23 mouse cellular contexts compared by ENCODE assay signal in genomic region chr5:117635211-117635610, GRCm38 (mm10).
DNase-seq lines count a peak whose midpoint lies in the region; ATAC-seq and TF ChIP-seq lines count a peak whose summit lies in the region.
"Had no signal": no experiment of that assay in that cellular context is flagged by ENCODE, and none has a peak within 500 bp of the region (broad histone marks: within the 10 kb centered on the region; RNA-seq: fewer than 3 reads in every experiment).

No protein-coding gene starts in this region.

- H3K4me2 ChIP-seq in kidney, embryonic 14.5 days (replicated peaks; ENCODE audit: low read depth, low read length) = no peak overlapping the region
- H3K4me2 ChIP-seq in kidney, embryonic 15.5 days = no peak overlapping the region
- H3K4me2 ChIP-seq in limb, embryonic 14.5 days (replicated peaks; ENCODE audit: low read depth, low read length, severe bottlenecking) = no peak overlapping the region
- H3K4me2 ChIP-seq in embryonic facial prominence, embryonic 14.5 days (ENCODE audit: low read depth, low read length) = no peak overlapping the region
- H3K4me2 ChIP-seq: embryonic facial prominence, embryonic 12.5 days; embryonic facial prominence, embryonic 15.5 days; forebrain, embryonic 12.5 days had no signal

- TF ChIP-seq POLR2A in limb, embryonic 14.5 days (IDR thresholded peaks at IDR 0.05; ENCODE audit: borderline replicate concordance, extremely low read depth, insufficient read depth, insufficient read length) = no peak

- WGBS in kidney, embryonic 14.5 days = 45% methylated on average over 2 of the region's 2 CpGs
- 50% methylated on average over 2 of the region's 2 CpGs for WGBS in kidney, embryonic 15.5 days
- whole genome bisulfite sequencing in limb, embryonic 14.5 days = 79% methylated on average over 2 of the region's 2 CpGs
- 92% methylated on average over 2 of the region's 2 CpGs for WGBS in limb, embryonic 10.5 days
- 61% methylated on average over 2 of the region's 2 CpGs for WGBS in embryonic facial prominence, embryonic 14.5 days

- no peaks in the 10 kb centered on the region for H3K9me3 ChIP-seq in kidney, embryonic 14.5 days (ENCODE audit: control insufficient read depth, low read length)
- H3K9me3 ChIP-seq in kidney, embryonic 15.5 days (replicated peaks) = no peaks in the 10 kb centered on the region
- H3K9me3 ChIP-seq in limb, embryonic 14.5 days (ENCODE audit: control insufficient read depth, low read length) = no peaks in the 10 kb centered on the region
- H3K9me3 ChIP-seq in limb, embryonic 10.5 days (replicated peaks) = no peaks in the 10 kb centered on the region
- H3K9me3 ChIP-seq in embryonic facial prominence, embryonic 14.5 days (ENCODE audit: control insufficient read depth, low read length) = no peaks in the 10 kb centered on the region
- H3K9me3 ChIP-seq: embryonic facial prominence, embryonic 12.5 days; embryonic facial prominence, embryonic 15.5 days; forebrain, embryonic 10.5 days; forebrain, embryonic 12.5 days had no signal

- no peak overlapping the region for H3K4me3 ChIP-seq in kidney, embryonic 14.5 days (ENCODE audit: low read length)
- H3K4me3 ChIP-seq in kidney, embryonic 15.5 days (replicated peaks) = no peak overlapping the region
- H3K4me3 ChIP-seq in limb, embryonic 14.5 days (replicated peaks; ENCODE audit: low read length) = no peak overlapping the region
- no peak overlapping the region for H3K4me3 ChIP-seq in limb, embryonic 10.5 days
- H3K4me3 ChIP-seq in embryonic facial prominence, embryonic 14.5 days (ENCODE audit: low read depth, low read length) = no peak overlapping the region
- H3K4me3 ChIP-seq: embryonic facial prominence, embryonic 12.5 days; embryonic facial prominence, embryonic 15.5 days; erythroblast, embryonic 14.5 days; forebrain, embryonic 10.5 days; forebrain, embryonic 12.5 days had no signal

- no peak overlapping the region for H3K9ac ChIP-seq in kidney, embryonic 14.5 days (ENCODE audit: low read depth, low read length)
- H3K9ac ChIP-seq in kidney, embryonic 15.5 days = no peak overlapping the region
- H3K9ac ChIP-seq in limb, embryonic 14.5 days (ENCODE audit: low read depth, low read length, severe bottlenecking) = no peak overlapping the region
- no peak overlapping the region for H3K9ac ChIP-seq in embryonic facial prominence, embryonic 14.5 days (ENCODE audit: low read depth, low read length)
- H3K9ac ChIP-seq: embryonic facial prominence, embryonic 12.5 days; embryonic facial prominence, embryonic 15.5 days; forebrain, embryonic 12.5 days had no signal

- H3K27me3 ChIP-seq in kidney, embryonic 14.5 days (ENCODE audit: control insufficient read depth, insufficient read depth, low read length) = no peaks in the 10 kb centered on the region
- 0 out of 2 replicates have a peak, but pooled peaks cover 7% of the 10 kb centered on the region for H3K27me3 ChIP-seq in kidney, embryonic 15.5 days
- H3K27me3 ChIP-seq in limb, embryonic 14.5 days (ENCODE audit: control insufficient read depth, insufficient read depth, low read length) = no peaks in the 10 kb centered on the region
- H3K27me3 ChIP-seq in limb, embryonic 10.5 days (ENCODE audit: low read depth, poor library complexity, severe bottlenecking) = no peaks in the 10 kb centered on the region
- H3K27me3 ChIP-seq in embryonic facial prominence, embryonic 14.5 days (replicated peaks; ENCODE audit: control insufficient read depth, insufficient read depth, low read length) = no peaks in the 10 kb centered on the region
- H3K27me3 ChIP-seq: embryonic facial prominence, embryonic 12.5 days; embryonic facial prominence, embryonic 15.5 days; forebrain, embryonic 12.5 days had no signal

- no peak overlapping the region for H3K27ac ChIP-seq in kidney, embryonic 14.5 days (ENCODE audit: low read depth, low read length)
- no peak overlapping the region for H3K27ac ChIP-seq in kidney, embryonic 15.5 days
- H3K27ac ChIP-seq in limb, embryonic 14.5 days (replicated peaks; ENCODE audit: low read depth, low read length) = no peak overlapping the region
- H3K27ac ChIP-seq in limb, embryonic 10.5 days = no peak overlapping the region
- no peak overlapping the region for H3K27ac ChIP-seq in embryonic facial prominence, embryonic 14.5 days (replicated peaks; ENCODE audit: low read depth, low read length)
- H3K27ac ChIP-seq: embryonic facial prominence, embryonic 12.5 days; embryonic facial prominence, embryonic 15.5 days; forebrain, embryonic 10.5 days; forebrain, embryonic 12.5 days had no signal

- peaks cover 7% of the 10 kb centered on the region; the same call in 1 of the 2 replicates for H3K4me1 ChIP-seq in kidney, embryonic 14.5 days (ENCODE audit: control insufficient read depth, insufficient read depth, low read length)
- peaks cover 8% of the 10 kb centered on the region for H3K4me1 ChIP-seq in kidney, embryonic 15.5 days
- no peaks in the 10 kb centered on the region for H3K4me1 ChIP-seq in limb, embryonic 14.5 days (ENCODE audit: control insufficient read depth, insufficient read depth, low read length)
- no peaks in the 10 kb centered on the region for H3K4me1 ChIP-seq in limb, embryonic 10.5 days
- no peaks in the 10 kb centered on the region for H3K4me1 ChIP-seq in embryonic facial prominence, embryonic 14.5 days (ENCODE audit: control insufficient read depth, insufficient read depth, low read length)
- H3K4me1 ChIP-seq: embryonic facial prominence, embryonic 12.5 days; embryonic facial prominence, embryonic 15.5 days; forebrain, embryonic 10.5 days; forebrain, embryonic 12.5 days had no signal

- ATAC-seq in kidney, embryonic 14.5 days (ENCODE audit: low FRiP score, low TSS enrichment) = 0 out of 2 replicates have a peak, but pooled peaks have one; percentile 24
- ATAC-seq in kidney, embryonic 15.5 days (replicated peaks; ENCODE audit: low FRiP score) = no peak
- ATAC-seq in limb, embryonic 14.5 days (ENCODE audit: low FRiP score, low read depth) = no peak
- ATAC-seq in embryonic facial prominence, embryonic 14.5 days (ENCODE audit: low read depth) = no peak
- ATAC-seq: activated CD4-positive, CD25-positive, alpha-beta regulatory T cell, adult 4 months; forebrain, embryonic 14.5 days; forebrain, embryonic 16.5 days; Patski had no signal

- H3K36me3 ChIP-seq in kidney, embryonic 14.5 days (ENCODE audit: control insufficient read depth, insufficient read depth, low read length) = no peaks in the 10 kb centered on the region
- H3K36me3 ChIP-seq in kidney, embryonic 15.5 days = no peaks in the 10 kb centered on the region
- H3K36me3 ChIP-seq in limb, embryonic 14.5 days (ENCODE audit: control insufficient read depth, insufficient read depth, low read length) = no peaks in the 10 kb centered on the region
- H3K36me3 ChIP-seq in limb, embryonic 10.5 days = no peaks in the 10 kb centered on the region
- no peaks in the 10 kb centered on the region for H3K36me3 ChIP-seq in embryonic facial prominence, embryonic 14.5 days (ENCODE audit: control insufficient read depth, insufficient read depth, low read length)
- H3K36me3 ChIP-seq: embryonic facial prominence, embryonic 12.5 days; embryonic facial prominence, embryonic 15.5 days; forebrain, embryonic 10.5 days; forebrain, embryonic 12.5 days had no signal

- peak; percentile 6 for DNase-seq in limb, embryonic 14.5 days (ENCODE audit: low spot score)
- no peak for DNase-seq in limb, embryonic 10.5 days (ENCODE audit: low spot score)
- DNase-seq in embryonic facial prominence, embryonic 14.5 days (ENCODE audit: low spot score) = peak; percentile 14
- DNase-seq in left cerebral cortex, adult 8-10 months (ENCODE audit: low spot score in 2 of 2) = no peak
- DNase-seq: adrenal gland, adult 8-10 months; adrenal gland, postnatal 14 days; adrenal gland, postnatal 36 days; cerebellum, adult 11-12 months; cerebellum, adult 2 months; cerebellum, adult 9-10 months; cerebellum, postnatal 10 days; cerebellum, postnatal 25 days had no signal

Comparison
In these comparisons a context has a peak if more than half of its experiments do, and no peak if none do; other contexts are left out.
1. DNase-seq: peak in limb, embryonic 14.5 days (single experiment) and embryonic facial prominence, embryonic 14.5 days (single experiment); none in limb, embryonic 10.5 days (single experiment) and left cerebral cortex, adult 8-10 months (0 of 2).